Mouse (Mus musculus) midbrain, embryonic 11.5 days (tissue): ENCODE measurements at regions not wholly inside any gene's neighbourhood (a gene's known extent, or its start where the extent isn't known, plus 50 kb on each side); places are given as distances from the start of the nearest gene placed in this dataset.
"Not testable (repeated sequence)": the region's sequence is repeated elsewhere in the genome, so short reads cannot be mapped to it uniquely, and the experiment has no call there.

Experiments used
- ATAC-seq: fragments of 200-750 bp; cut with Nextera tagmentation; 2 replicates; pipeline ENCODE4 v1.8.0; 2017; ENCODE audit warnings: moderate TSS enrichment, moderate library complexity; ENCODE audit not compliant: low FRiP score
- DNase-seq: peaks from one replicate; pipeline ENCODE4 v3.0.0; 2015; ENCODE audit warnings: low spot score; ENCODE audit errors: missing footprints
- H3K27ac ChIP-seq: fragments of 300-500 bp; sonication (generic); 2 replicates; pipeline ENCODE4 v1.5.1; 2014; ENCODE audit warnings: low read depth, low read length
- H3K27me3 ChIP-seq: fragments of 300-500 bp; sonication (generic); 2 replicates; pipeline ENCODE4 v1.6.1; 2014; ENCODE audit warnings: mild to moderate bottlenecking, low read length, moderate library complexity, mixed read lengths; ENCODE audit not compliant: control insufficient read depth, insufficient read depth
- H3K36me3 ChIP-seq: fragments of 300-500 bp; sonication (generic); 2 replicates; pipeline ENCODE4 v1.6.1; 2014; ENCODE audit warnings: mild to moderate bottlenecking, low read length, moderate library complexity, mixed read lengths; ENCODE audit not compliant: control insufficient read depth, insufficient read depth
- H3K4me1 ChIP-seq: fragments of 300-500 bp; sonication (generic); 2 replicates; pipeline ENCODE4 v1.6.1; 2014; ENCODE audit warnings: low read length; ENCODE audit not compliant: control insufficient read depth, insufficient read depth
- H3K4me2 ChIP-seq: fragments of 300-500 bp; sonication (generic); 2 replicates; pipeline ENCODE4 v1.6.1; 2014; ENCODE audit warnings: mild to moderate bottlenecking, moderate library complexity
- H3K4me3 ChIP-seq: fragments of 300-500 bp; sonication (generic); 2 replicates; pipeline ENCODE4 v1.5.1; 2014; ENCODE audit warnings: low read depth, low read length
- H3K9ac ChIP-seq: fragments of 300-500 bp; sonication (generic); 2 replicates; pipeline ENCODE4 v1.6.1; 2014; ENCODE audit warnings: low read length
- H3K9me3 ChIP-seq: fragments of 300-500 bp; sonication (generic); 2 replicates; pipeline ENCODE4 v1.6.1; 2016; ENCODE audit warnings: low read length; ENCODE audit not compliant: control insufficient read depth
- WGBS: fragments of 180-500 bp; shearing (Covaris S2); extraction: QIAGEN DNeasy Blood & Tissue Kit; methylation state at CpG from one replicate; pipeline ENCODE4 v1.1.7; 2014; 5-methylcytosine and 5-hydroxymethylcytosine counted together

DNA sequence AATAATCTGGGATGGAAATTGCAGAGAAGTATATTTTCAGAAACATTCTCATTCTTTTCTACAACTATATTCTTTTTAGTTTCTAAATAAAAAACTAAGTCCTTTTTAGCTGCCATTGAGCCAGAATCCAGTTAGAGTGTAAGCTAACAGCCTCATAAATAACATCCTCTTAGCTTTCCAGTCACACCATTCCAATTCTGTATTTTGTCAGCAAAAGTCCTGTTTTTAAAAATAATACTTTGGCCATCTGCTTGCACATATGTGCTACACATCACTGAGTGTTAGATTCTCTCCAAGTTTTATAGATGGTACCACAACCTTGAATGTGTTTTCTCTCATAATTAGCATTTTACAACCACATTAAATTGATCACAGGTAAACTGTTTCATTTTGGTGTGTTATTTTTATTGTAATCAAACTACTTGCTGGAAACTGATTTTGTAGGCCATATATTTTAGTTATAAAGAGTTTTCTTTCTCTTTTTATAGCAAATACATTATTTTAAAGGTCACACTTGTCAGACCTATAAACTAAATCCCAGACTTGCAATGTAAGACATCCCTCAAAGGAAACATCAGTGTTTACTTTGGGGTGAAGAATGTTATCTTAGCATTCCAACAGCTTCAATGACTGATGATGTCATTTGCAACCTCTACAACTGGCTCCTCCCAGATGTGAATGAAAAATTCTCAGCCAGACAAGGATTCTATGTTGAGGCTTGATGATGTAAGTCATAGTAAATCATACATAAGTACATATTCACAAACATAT, 1878.9 kb upstream of the Flrt2 start:
- DNase-seq (no peak), ATAC-seq (no peak)
- Histone ChIP-seq H3K9ac (no peak overlapping the region), H3K4me3 (no peak overlapping the region), H3K36me3 (no peaks in the 10 kb centered on the region), H3K9me3 (no peaks in the 10 kb centered on the region), H3K4me1 (no peaks in the 10 kb centered on the region), H3K4me2 (no peak overlapping the region), H3K27ac (no peak overlapping the region), H3K27me3 (no peaks in the 10 kb centered on the region)

DNA sequence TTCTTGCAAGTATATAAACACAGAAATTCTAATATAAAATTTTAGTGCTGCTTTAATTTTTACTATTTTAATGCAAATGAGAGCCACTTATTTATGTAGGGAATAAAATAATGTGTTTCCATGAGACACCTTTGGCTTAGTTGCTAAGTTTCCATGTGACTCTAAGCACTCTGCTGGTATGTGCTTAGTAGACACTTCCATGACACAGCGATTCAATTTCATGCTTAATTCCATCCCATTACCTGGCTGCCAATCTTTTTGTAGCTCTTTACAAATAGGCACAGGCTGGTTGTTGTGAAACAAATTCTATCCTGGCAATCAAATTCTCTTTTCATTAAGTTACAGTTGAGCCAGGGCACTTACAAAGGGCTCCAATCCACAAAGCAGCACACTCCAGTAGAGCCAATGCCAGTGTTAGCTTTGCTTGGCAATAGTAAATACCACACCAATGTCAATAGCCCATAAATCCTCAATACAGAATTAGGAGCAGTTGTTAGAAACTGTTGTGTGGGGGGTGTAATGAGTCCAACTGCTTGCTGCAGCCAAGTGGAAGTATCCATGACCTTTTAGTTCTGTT, 1841.0 kb upstream of the Flrt2 start:
- 31% methylated on average over 1 of the region's 1 CpGs for WGBS
- H3K4me3 ChIP-seq = no peak overlapping the region
- H3K9me3 ChIP-seq = no peaks in the 10 kb centered on the region
- no peaks in the 10 kb centered on the region for H3K27me3 ChIP-seq
- ATAC-seq (peak; percentile 87), DNase-seq (peak; percentile 83)
- H3K27ac ChIP-seq = no peak overlapping the region
- no peaks in the 10 kb centered on the region for H3K36me3 ChIP-seq
- no peaks in the 10 kb centered on the region for H3K4me1 ChIP-seq
- H3K4me2 ChIP-seq = no peak overlapping the region
- no peak overlapping the region for H3K9ac ChIP-seq

DNA sequence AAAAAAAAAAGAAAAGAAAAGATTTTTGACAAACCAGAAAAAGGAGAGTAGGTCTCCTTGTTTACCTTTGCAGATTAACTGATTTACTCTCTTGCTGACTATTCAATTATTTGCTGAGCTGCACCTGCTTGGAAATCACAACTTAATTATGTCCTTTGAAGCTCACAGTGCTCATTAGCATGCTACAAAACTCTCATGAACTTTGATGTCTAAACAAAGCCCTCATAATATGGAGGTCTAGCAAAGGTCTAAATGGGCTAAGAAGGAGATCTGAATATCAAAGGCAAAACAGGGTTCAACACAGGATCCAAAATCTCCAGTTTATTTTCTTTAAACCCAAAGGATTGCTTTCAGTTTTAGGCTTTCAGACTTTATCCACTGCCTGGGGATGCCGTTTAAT, 1840.4 kb upstream of the Flrt2 start:
- Histone ChIP-seq H3K9ac (no peak overlapping the region), H3K4me1 (no peaks in the 10 kb centered on the region), H3K27me3 (no peaks in the 10 kb centered on the region), H3K4me3 (no peak overlapping the region), H3K36me3 (no peaks in the 10 kb centered on the region), H3K4me2 (no peak overlapping the region), H3K9me3 (no peaks in the 10 kb centered on the region), H3K27ac (no peak overlapping the region)
- DNase-seq (no peak), ATAC-seq (peak; percentile 56; the same call in 1 of the 2 replicates)
- WGBS = 16% methylated on average over 1 of the region's 1 CpGs

DNA sequence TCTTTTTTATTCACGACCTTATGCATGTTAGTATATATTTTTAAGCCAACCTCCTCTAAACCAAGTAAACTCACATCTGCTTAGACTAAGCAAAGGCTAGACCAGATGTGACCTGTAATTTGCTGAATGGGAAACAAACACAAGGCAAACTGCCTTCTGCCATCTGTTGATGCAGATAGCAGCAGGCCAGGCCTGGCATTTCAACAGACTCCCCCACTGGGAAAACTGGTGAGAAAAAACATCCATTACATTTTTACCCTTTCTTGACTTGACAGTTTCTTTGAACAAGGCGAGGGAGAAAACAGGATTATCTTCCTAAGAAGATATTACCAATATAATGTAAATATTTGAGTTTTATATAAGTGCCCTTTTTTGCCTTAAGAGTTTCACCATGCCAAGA, 1806.1 kb upstream of the Flrt2 start:
- DNase-seq = no peak

DNA sequence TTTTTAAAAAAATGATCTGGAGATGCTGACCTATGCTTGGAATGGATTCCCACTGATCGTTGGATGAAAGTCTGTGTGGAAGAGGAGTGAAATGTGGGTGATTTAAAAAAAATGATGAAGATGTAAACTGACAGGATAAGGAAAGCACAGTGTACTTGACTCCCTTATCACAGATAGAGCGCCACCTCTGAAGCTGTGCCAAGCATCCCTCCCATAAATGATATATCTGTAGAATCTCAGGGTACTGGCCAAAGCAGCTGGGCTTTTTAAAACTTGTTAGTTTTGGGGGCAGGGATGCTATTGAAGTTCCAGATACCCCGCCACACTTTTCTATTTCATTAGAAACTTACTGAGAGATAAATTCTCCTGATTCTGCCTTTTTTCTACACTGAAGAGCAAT, 1801.9 kb upstream of the Flrt2 start:
- no peak overlapping the region for H3K27ac ChIP-seq
- ATAC-seq (no peak), DNase-seq (no peak)
- 89% methylated on average over 3 of the region's 3 CpGs for WGBS
- no peak overlapping the region for H3K4me2 ChIP-seq
- no peaks in the 10 kb centered on the region for H3K27me3 ChIP-seq
- H3K4me3 ChIP-seq = no peak overlapping the region
- no peaks in the 10 kb centered on the region for H3K4me1 ChIP-seq
- H3K36me3 ChIP-seq = no peaks in the 10 kb centered on the region
- H3K9ac ChIP-seq = no peak overlapping the region
- no peaks in the 10 kb centered on the region for H3K9me3 ChIP-seq

More for the DNA sequence above, 1806.1 kb upstream of the Flrt2 start:
- no peaks in the 10 kb centered on the region for H3K4me1 ChIP-seq
- 56% methylated on average over 2 of the region's 2 CpGs for WGBS
- no peaks in the 10 kb centered on the region for H3K9me3 ChIP-seq
- H3K4me3 ChIP-seq = no peak overlapping the region
- ATAC-seq = 0 out of 2 replicates have a peak, but pooled peaks have one; percentile 33
- H3K36me3 ChIP-seq = no peaks in the 10 kb centered on the region
- no peaks in the 10 kb centered on the region for H3K27me3 ChIP-seq
- H3K9ac ChIP-seq = no peak overlapping the region
- H3K27ac ChIP-seq = no peak overlapping the region
- H3K4me2 ChIP-seq = no peak overlapping the region

DNA sequence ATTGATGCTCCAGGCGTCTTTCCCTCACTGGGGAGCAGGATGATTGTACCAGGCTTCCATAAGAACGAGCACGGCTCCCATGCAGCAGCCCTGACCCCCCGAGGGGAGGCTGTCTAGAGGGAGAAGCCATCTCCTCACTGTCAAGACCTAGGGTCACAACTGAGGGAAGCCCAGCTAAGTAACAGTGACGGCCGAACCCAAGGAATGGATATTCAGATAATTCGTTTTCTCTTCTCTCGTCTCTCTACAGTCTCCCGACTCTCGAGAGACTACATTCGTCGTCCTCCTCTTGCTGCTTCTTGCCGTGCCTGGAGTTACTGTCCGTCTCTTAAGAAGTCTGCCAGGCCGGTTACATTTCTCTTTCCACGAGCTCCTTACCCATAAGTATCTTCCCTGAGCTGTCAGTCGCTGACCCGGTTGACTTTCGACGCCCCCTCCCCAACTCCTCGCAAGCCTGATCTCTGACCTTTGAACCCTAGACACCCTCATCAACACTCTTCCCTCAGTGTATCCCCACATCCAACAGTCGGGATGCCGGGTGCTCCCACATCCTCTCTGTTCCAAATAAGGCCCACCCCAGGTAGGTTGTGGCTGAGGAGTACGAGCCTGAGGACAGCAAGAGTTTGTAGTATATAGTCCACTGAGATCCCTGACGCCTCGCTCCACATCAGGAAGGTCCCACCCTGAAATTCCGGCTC, 1763.3 kb upstream of the Flrt2 start:
- not testable (repeated sequence) for H3K4me1 ChIP-seq, DNase-seq, H3K27ac ChIP-seq, H3K9me3 ChIP-seq, H3K4me2 ChIP-seq, H3K4me3 ChIP-seq, H3K36me3 ChIP-seq, H3K27me3 ChIP-seq, H3K9ac ChIP-seq
- peak; percentile 76 for ATAC-seq
- WGBS = 43% methylated on average over 1 of the region's 27 CpGs

DNA sequence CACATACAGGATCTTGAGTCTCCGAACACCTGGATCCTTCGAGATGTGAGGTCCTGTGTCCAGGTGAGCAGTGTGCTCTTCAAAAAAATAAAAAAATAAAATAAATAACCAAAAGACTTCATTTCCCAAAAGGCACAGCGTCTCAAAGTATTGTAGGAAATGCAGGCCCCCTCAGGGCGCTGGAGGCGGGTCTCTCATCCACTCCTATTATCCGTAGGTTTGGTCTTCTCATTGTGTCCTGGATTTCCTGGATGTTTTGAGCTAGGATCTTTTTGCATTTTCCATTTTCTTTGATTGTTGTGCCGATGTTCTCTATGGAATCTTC, 1762.8 kb upstream of the Flrt2 start:
- not testable (repeated sequence) for H3K27me3 ChIP-seq, DNase-seq, H3K4me3 ChIP-seq, H3K4me2 ChIP-seq, H3K27ac ChIP-seq, H3K9ac ChIP-seq, ATAC-seq, H3K9me3 ChIP-seq, H3K36me3 ChIP-seq, H3K4me1 ChIP-seq
- 91% methylated on average over 4 of the region's 7 CpGs for WGBS

DNA sequence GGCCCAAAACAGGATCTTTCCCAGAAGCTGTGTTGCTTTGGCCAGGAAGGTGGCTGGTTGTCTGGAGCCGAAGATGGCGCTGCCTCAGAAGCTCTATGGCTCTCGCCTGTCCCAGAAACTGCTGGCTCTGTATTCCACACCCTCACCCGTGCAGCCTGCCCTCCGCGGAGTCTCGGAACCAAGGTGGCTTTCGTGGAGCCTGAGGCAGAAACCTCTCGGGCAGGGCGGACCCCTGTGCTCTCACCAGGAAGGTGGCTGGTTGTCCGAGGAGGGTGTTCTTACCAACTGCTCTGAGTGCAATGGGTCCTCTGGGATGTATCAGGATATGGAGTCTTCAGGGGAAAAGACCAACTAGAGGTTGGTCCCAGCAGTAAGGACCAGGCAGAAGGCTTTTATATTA, 1761.8 kb upstream of the Flrt2 start:
- not testable (repeated sequence) for H3K27me3 ChIP-seq, H3K9me3 ChIP-seq, H3K4me1 ChIP-seq, H3K27ac ChIP-seq, DNase-seq, H3K36me3 ChIP-seq, ATAC-seq, H3K4me3 ChIP-seq, H3K4me2 ChIP-seq, H3K9ac ChIP-seq
- 90% methylated on average over 11 of the region's 11 CpGs for WGBS

DNA sequence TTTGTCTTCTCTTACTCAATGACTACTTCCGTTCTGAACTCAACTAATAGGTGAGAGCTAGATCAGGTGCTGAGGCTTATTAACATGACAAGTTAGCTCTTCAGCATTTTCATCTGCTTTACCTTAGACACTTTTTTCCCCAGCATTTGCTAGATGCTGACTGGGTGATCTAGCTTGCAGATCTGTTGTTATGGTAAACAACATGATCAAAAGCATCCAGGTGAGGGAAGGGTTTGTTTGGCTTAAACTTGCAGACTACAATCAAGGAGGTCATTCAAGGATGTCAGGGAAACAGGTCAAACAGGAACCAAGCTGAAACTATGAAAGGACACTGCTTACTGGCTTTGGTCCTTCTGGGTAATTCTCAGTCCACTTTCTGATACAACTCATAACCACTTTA, 1731.2 kb upstream of the Flrt2 start:
- no peak overlapping the region for H3K4me3 ChIP-seq
- H3K9me3 ChIP-seq = no peaks in the 10 kb centered on the region
- no peaks in the 10 kb centered on the region for H3K36me3 ChIP-seq
- no peak for DNase-seq
- H3K9ac ChIP-seq = no peak overlapping the region
- no peak for ATAC-seq
- H3K4me2 ChIP-seq = no peak overlapping the region
- H3K27ac ChIP-seq = no peak overlapping the region
- H3K4me1 ChIP-seq = no peaks in the 10 kb centered on the region
- no peaks in the 10 kb centered on the region for H3K27me3 ChIP-seq
- 88% methylated on average over 1 of the region's 1 CpGs for WGBS
